Mouse (Mus musculus): ENCODE results near the gene Polr3g.

DNA sequence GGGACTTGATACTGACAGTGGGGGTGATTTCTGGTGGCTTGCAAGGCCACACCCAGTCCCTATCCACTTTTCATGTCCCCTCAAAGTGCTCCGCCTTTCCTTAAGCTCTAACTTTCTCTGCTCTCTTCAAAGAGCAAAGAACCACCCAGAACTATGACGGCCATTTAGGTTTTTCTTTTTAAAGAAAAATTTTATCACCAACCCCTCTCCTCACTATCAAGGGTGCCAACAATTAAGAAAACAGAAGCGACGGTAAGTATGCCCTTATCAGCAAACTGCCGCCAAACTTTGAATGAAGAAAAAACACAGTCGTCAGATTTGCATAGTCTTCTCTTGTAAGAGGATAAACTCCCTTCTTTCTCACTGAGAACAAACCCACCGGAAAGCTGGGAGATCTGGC is 547 bp downstream of the Polr3g start:
- TF ChIP-seq CTCF (IDR thresholded peaks at IDR 0.05; ENCODE audit: insufficient read depth, low read depth, low read length) = no peak
- no peak for TF ChIP-seq POLR2A (IDR thresholded peaks at IDR 0.05; ENCODE audit: insufficient read depth, low read depth, low read length)
